Mouse (Mus musculus) erythroblast, embryonic 14.5 days (primary cell): ENCODE measurements at regions not wholly inside any gene's neighbourhood (a gene's known extent, or its start where the extent isn't known, plus 50 kb on each side); places are given as distances from the start of the nearest gene placed in this dataset.

Experiments
- H3K27me3 ChIP-seq: 2 replicates; pipeline ENCODE4 v1.6.1; 2012; ENCODE audit warnings: inconsistent platforms; ENCODE audit not compliant: control insufficient read depth
- H3K36me3 ChIP-seq: 2 replicates; pipeline ENCODE4 v1.6.1; 2012; ENCODE audit warnings: mild to moderate bottlenecking, inconsistent platforms; ENCODE audit not compliant: control insufficient read depth
- H3K4me1 ChIP-seq: 2 replicates; pipeline ENCODE4 v1.6.1; 2012; ENCODE audit warnings: inconsistent platforms; ENCODE audit not compliant: control insufficient read depth
- H3K4me3 ChIP-seq: replicated peaks from 2 replicates; pipeline ENCODE3; 2012; ENCODE audit warnings: moderate library complexity, mild to moderate bottlenecking, inconsistent platforms
- H3K9me3 ChIP-seq: 2 replicates; pipeline ENCODE4 v1.6.1; 2012; ENCODE audit warnings: low read length, inconsistent platforms, mixed read lengths; ENCODE audit not compliant: control insufficient read depth
- GATA1 ChIP-seq: IDR thresholded peaks from 2 replicates; pipeline ENCODE4 v1.6.1; 2012; ENCODE audit warnings: low read length, inconsistent platforms, mixed read lengths
- TAL1 ChIP-seq: IDR thresholded peaks from 3 replicates; pipeline ENCODE4 v1.6.1; 2012; ENCODE audit warnings: low read length, inconsistent platforms, mixed read lengths

DNA sequence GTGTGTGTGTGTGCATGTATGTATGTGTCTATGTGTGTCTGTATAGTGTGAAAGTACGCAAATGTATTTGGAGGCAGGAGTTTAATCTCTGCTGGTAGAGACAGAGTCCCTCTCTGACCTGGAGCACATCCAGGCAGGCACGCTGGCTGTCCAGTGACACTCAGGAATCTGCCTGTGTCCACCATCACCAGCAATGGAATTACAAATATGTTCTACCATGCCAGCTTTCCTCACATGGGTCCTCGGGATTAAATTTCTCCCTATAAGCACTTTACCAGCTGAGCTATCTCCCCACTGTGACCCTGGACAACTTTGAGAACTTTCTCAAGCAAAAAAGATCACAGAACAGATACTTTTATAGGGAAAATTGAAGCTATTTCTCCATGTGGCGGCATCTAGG, 355.3 kb downstream of the Adgrl2 start:
- no peaks in the 10 kb centered on the region for H3K27me3 ChIP-seq
- H3K4me1 ChIP-seq, result no peaks in the 10 kb centered on the region
- no peak for TF ChIP-seq TAL1
- no peak for TF ChIP-seq GATA1
- H3K36me3 ChIP-seq, result no peaks in the 10 kb centered on the region
- no peak overlapping the region for H3K4me3 ChIP-seq
- peaks cover 23% of the 10 kb centered on the region for H3K9me3 ChIP-seq

DNA sequence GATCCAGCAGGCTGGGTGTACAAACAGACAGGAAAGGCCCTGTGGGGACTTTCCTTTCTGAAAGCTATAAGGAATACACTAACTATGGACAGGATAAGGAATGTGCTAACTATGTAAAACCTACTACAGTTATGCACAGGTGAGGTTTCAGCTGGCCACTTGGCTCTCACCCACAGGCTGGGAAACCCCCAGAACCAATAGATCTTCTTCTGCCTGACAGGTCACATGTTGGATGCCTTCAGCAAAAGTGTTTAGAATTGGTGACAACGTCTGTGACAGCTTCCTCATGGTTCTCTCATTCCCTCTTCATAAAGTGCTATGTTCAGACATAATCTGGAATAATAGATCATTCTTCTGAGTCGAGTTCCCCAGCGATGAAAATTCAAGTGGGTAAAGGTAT, 356.0 kb downstream of the Adgrl2 start:
- H3K4me3 ChIP-seq, result no peak overlapping the region
- no peak for TF ChIP-seq GATA1
- no peak for TF ChIP-seq TAL1
- H3K36me3 ChIP-seq, result no peaks in the 10 kb centered on the region
- H3K27me3 ChIP-seq, result no peaks in the 10 kb centered on the region
- no peaks in the 10 kb centered on the region for H3K4me1 ChIP-seq
- H3K9me3 ChIP-seq, result peaks cover 17% of the 10 kb centered on the region

DNA sequence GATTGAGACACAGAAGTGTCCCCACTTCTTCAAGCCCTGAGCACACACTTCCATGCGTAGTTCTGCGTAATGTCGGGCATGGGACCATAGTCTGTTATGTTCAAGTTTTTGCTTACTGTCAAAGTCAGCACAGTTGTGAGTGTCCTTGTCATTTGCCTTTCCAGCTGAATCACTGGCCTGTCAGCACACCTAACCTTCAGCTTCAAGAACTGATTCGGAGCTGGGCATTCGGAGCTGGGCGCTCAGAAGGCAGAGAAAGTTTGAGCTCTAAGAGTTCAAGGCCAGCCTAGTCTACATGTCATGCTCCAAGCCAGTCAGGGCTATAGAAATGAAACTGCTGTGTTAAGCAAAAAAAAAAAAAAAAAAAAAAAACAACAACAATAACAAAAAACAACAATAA, 357.1 kb downstream of the Adgrl2 start:
- TF ChIP-seq GATA1 (no peak), TAL1 (no peak)
- Histone ChIP-seq H3K36me3 (no peaks in the 10 kb centered on the region), H3K27me3 (no peaks in the 10 kb centered on the region), H3K4me1 (no peaks in the 10 kb centered on the region), H3K4me3 (no peak overlapping the region), H3K9me3 (peaks cover 13% of the 10 kb centered on the region)

DNA sequence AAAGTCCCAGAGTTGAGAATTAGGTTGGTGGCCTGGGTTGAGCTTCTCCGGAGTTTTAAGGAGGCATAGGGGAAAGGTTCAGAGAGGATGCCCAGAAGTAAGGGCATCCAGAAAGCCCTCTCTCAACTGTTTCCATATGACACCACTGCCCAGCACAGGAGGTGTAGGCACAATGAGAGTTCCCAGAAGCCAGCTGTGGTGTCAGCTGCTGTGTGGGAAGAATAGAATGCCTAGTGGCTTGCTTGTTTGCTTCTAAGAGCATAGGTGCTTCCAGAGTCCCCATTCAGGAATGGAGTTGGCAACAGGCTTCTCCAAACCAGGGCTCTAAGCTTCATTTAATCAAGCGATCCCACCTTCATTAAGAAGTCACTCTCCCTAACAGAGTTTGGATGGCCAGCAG, 357.9 kb downstream of the Adgrl2 start:
- peaks cover 12% of the 10 kb centered on the region for H3K9me3 ChIP-seq
- H3K36me3 ChIP-seq, result no peaks in the 10 kb centered on the region
- H3K27me3 ChIP-seq, result no peaks in the 10 kb centered on the region
- TF ChIP-seq TAL1 (no peak), GATA1 (no peak)
- no peaks in the 10 kb centered on the region for H3K4me1 ChIP-seq
- no peak overlapping the region for H3K4me3 ChIP-seq

DNA sequence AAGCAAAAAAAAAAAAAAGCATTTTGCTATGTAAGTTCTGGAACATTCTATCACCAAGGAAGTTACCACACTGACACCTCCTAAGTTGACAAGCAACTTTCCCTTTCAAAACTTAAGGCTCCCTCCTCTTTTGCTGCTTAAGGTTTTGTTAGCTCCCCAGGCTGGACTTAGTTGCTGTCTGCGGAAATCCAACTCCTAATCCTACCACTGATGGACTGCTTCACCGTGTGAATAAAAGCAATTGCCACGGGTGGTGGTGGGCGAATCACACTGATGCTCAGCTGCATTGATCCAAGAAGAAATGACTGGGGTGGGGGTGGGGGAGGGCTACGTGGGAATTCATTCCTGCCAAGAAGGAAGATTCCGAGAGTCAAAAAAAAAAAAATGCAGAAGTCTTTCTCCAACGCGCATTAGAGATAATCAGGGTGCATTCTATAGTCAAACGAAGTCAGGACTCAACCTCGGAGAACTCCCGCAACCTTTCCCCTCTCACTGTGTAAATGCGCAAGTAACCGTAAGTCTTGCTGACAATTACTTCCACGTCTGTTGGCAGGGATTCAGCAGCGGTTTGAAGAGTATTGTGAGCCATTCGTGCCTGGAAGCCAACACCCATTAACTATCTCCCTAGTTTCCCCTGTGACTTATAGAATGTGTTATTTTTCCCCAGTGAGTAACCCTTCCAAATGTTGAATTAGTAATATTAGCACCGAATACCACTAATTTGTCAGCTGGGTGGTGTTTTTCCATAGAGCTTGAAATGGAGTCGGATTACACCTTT, 358.8 kb downstream of the Adgrl2 start:
- no peak for TF ChIP-seq TAL1
- TF ChIP-seq GATA1, result no peak
- no peaks in the 10 kb centered on the region for H3K4me1 ChIP-seq
- peaks cover 5% of the 10 kb centered on the region for H3K9me3 ChIP-seq
- H3K4me3 ChIP-seq, result no peak overlapping the region
- no peaks in the 10 kb centered on the region for H3K27me3 ChIP-seq
- no peaks in the 10 kb centered on the region for H3K36me3 ChIP-seq

DNA sequence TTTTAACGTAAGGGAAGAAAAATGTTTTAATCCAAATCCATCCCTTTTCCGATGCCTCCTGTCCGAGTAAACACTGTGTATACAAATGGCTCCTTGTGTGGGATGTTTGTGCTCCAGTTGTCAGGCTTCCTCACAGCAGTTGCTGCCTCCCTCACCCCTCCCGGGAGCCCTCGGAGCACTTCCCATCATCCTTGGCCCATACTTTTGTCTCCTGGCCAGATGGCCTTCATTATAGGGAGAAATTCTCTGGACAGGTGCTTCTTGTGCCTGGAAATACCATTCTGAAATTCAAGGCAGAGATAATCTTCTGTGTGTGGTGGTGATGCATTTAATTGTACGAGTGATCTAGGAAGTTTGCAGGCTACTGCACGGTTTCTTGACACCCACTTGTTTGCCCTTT, 359.5 kb downstream of the Adgrl2 start:
- Histone ChIP-seq H3K9me3 (peaks cover 5% of the 10 kb centered on the region), H3K4me3 (no peak overlapping the region), H3K4me1 (no peaks in the 10 kb centered on the region), H3K27me3 (no peaks in the 10 kb centered on the region), H3K36me3 (no peaks in the 10 kb centered on the region)
- TF ChIP-seq GATA1 (no peak), TAL1 (no peak)

DNA sequence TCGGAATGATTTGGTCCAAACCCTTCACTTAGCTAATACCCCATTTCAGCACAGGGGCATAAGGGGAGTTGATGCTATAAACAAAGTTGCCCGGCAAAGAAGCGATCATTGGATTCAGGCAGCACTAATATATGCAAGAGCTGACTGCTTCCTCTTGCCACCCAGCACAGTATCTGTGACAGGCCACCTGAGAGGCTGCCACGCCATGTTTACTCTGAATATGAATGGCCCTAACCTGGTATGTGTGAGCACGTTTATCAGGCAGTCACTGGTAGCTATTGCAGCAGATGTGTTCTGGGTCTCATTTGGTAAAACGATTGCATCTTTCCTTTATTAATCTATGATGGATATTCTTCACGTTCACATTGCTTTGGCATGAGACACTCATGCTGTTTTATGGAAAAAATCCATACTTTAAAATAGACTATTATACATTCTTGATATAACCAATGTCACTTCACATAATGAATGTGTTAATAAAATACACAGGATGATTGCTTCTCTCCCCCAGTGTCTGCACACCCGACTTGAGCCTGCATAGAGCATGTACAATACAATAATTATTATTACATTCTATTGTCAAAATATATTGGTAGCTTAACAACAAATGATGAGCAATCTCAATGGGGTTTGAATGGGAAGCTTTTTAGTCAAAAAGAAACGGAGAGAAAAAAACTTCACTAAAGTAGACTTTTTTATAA, 375.2 kb downstream of the Adgrl2 start:
- no peak for TF ChIP-seq GATA1
- no peak for TF ChIP-seq TAL1
- no peak overlapping the region for H3K4me3 ChIP-seq
- H3K9me3 ChIP-seq, result peaks cover 5% of the 10 kb centered on the region; the same call in 1 of the 2 replicates
- H3K4me1 ChIP-seq, result no peaks in the 10 kb centered on the region
- no peaks in the 10 kb centered on the region for H3K27me3 ChIP-seq
- no peaks in the 10 kb centered on the region for H3K36me3 ChIP-seq

DNA sequence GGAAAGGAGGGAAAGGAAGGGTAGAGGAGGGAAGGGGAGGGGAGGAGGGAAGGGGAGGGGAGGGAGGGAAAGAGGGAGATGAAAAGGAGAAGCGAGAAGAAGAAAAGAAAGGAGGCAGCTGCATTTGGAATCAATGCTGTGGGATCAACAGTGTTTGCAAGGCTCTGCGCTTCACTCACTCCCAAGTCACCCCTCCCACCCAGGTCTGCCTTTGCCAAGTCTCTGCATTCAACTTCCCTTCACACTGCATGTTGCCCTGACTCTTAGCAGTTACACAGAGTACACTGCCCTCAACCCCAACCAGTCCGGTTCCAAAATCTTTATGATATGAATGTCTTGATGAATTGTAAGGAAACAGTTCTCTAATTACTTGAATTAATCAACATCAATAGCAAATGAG, 376.9 kb downstream of the Adgrl2 start:
- Histone ChIP-seq H3K4me1 (no peaks in the 10 kb centered on the region), H3K9me3 (peaks cover 5% of the 10 kb centered on the region; the same call in 1 of the 2 replicates), H3K27me3 (no peaks in the 10 kb centered on the region), H3K36me3 (no peaks in the 10 kb centered on the region), H3K4me3 (no peak overlapping the region)
- TF ChIP-seq GATA1 (no peak), TAL1 (no peak)

DNA sequence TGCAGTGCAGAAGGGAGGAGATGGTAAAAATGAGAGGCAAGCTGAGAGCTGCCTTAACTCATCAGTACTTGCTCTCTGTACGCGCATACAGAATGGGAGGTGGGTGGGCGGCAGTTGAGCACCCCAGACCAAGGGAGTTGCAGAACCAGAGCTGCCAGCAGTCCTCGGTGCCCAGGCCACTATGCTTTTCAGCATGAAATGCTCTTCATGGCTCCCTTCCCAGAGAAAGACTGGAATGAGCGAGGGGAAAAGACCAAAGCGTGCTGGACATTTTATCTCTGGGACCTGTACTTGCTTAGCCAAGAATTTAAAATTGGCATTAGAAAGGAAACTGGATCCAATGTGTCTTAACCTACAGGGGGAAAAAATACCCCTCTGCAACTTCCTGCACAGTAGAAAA, 387.1 kb downstream of the Adgrl2 start:
- H3K27me3 ChIP-seq, result no peaks in the 10 kb centered on the region
- H3K36me3 ChIP-seq, result no peaks in the 10 kb centered on the region
- no peak for TF ChIP-seq TAL1
- H3K9me3 ChIP-seq, result no peaks in the 10 kb centered on the region; the same call in 1 of the 2 replicates
- no peaks in the 10 kb centered on the region for H3K4me1 ChIP-seq
- no peak overlapping the region for H3K4me3 ChIP-seq
